Mouse (Mus musculus) kidney, postnatal 0 days (tissue): ENCODE results near the gene Ebf4. TPM values are rescaled to one million over a fixed set of nuclear protein-coding genes. Genes with fewer than 3 reads are reported as not detected.

Source experiments
- ATAC-seq: fragments of 200-750 bp; cut with Nextera tagmentation; replicated peaks from 2 replicates; pipeline ENCODE4 v1.8.0; 2017; ENCODE audit warnings: low read depth, moderate number of reproducible peaks, moderate TSS enrichment, moderate library complexity; ENCODE audit not compliant: low FRiP score
- DNase-seq: peaks from one replicate; pipeline ENCODE4 v3.0.0-alpha.2; 2016; ENCODE audit warnings: low spot score
- H3K27ac ChIP-seq: fragments of 300-500 bp; sonication (generic); 2 replicates; pipeline ENCODE4 v1.5.1; 2014; ENCODE audit warnings: mild to moderate bottlenecking
- H3K27me3 ChIP-seq: fragments of 300-500 bp; sonication (generic); 2 replicates; pipeline ENCODE4 v1.6.1; 2014; ENCODE audit warnings: low read length, mixed read lengths; ENCODE audit not compliant: insufficient read depth
- H3K36me3 ChIP-seq: fragments of 300-500 bp; sonication (generic); 2 replicates; pipeline ENCODE4 v1.6.1; 2014; ENCODE audit warnings: low read length, mixed read lengths; ENCODE audit not compliant: insufficient read depth
- H3K4me1 ChIP-seq: fragments of 300-500 bp; sonication (generic); replicated peaks from 2 replicates; pipeline ENCODE4 v1.6.1; 2014; ENCODE audit warnings: antibody characterized with exemption, low read length, mixed read lengths; ENCODE audit not compliant: insufficient read depth
- H3K4me2 ChIP-seq: fragments of 300-500 bp; sonication (generic); 2 replicates; pipeline ENCODE4 v1.6.1; 2014; ENCODE audit warnings: mild to moderate bottlenecking, low read length, moderate library complexity, mixed read lengths
- H3K4me3 ChIP-seq: fragments of 300-500 bp; sonication (generic); replicated peaks from 2 replicates; pipeline ENCODE4 v1.5.1; 2014; ENCODE audit warnings: low read depth, low read length
- H3K9ac ChIP-seq: fragments of 300-500 bp; sonication (generic); 2 replicates; pipeline ENCODE4 v1.6.1; 2014; ENCODE audit warnings: low read depth, low read length
- H3K9me3 ChIP-seq: fragments of 300-500 bp; sonication (generic); replicated peaks from 2 replicates; pipeline ENCODE4 v1.6.1; 2016; ENCODE audit warnings: low read length, inconsistent platforms, mixed read lengths
- CTCF ChIP-seq: IDR thresholded peaks from 2 replicates; pipeline ENCODE4 v1.5.1; 2016; ENCODE audit warnings: antibody characterized with exemption, low read depth, mild to moderate bottlenecking, moderate library complexity
- WGBS: fragments of 180-500 bp; shearing (Covaris S2); extraction: QIAGEN DNeasy Blood & Tissue Kit; methylation state at CpG from one replicate; pipeline ENCODE4 v1.1.7; 2014; 5-methylcytosine and 5-hydroxymethylcytosine counted together
- polyA plus RNA-seq: library from polyadenylated mRNA; unstranded; fragments of >200 nt; fragmentation: Nextera tagmentation; extraction: Ambion mirVana; gene quantifications from 2 replicates; pipeline ENCODE4 v1.2.1, GENCODE M21; 2015

The Ebf4 gene
- polyA plus RNA-seq, 1 experiment from 2014 or later = 3.7 TPM

GRCm38 (mm10) chr2:130411558-130412495, 116.9 kb downstream of the Ebf4 start:
- no peak overlapping the region for H3K4me2 ChIP-seq
- WGBS = 35% methylated on average over 16 of the region's 16 CpGs
- ATAC-seq (peak; percentile 70; the same call in 1 of the 2 replicates), DNase-seq (peak; percentile 92)
- H3K36me3 ChIP-seq = no peaks in the 10 kb centered on the region
- H3K27ac ChIP-seq = no peak overlapping the region
- no peak overlapping the region for H3K9ac ChIP-seq
- peak; percentile 97 for TF ChIP-seq CTCF
- H3K27me3 ChIP-seq = no peaks in the 10 kb centered on the region
- no peaks in the 10 kb centered on the region for H3K9me3 ChIP-seq
- H3K4me3 ChIP-seq = no peak overlapping the region
- no peaks in the 10 kb centered on the region for H3K4me1 ChIP-seq

GRCm38 (mm10) chr2:130412775-130413174, 117.8 kb downstream of the Ebf4 start:
- H3K27me3 ChIP-seq = no peaks in the 10 kb centered on the region
- no peak overlapping the region for H3K9ac ChIP-seq
- H3K4me2 ChIP-seq = no peak overlapping the region
- 83% methylated on average over 3 of the region's 3 CpGs for WGBS
- no peak for DNase-seq
- H3K4me1 ChIP-seq = no peaks in the 10 kb centered on the region
- no peak overlapping the region for H3K27ac ChIP-seq
- no peaks in the 10 kb centered on the region for H3K9me3 ChIP-seq
- no peak for ATAC-seq
- H3K4me3 ChIP-seq = no peak overlapping the region
- no peaks in the 10 kb centered on the region for H3K36me3 ChIP-seq
- TF ChIP-seq CTCF = no peak

- H3K9me3 ChIP-seq = no peaks in the 10 kb centered on the region
- H3K4me2 ChIP-seq = no peak overlapping the region
- no peaks in the 10 kb centered on the region for H3K27me3 ChIP-seq
- WGBS = 72% methylated on average over 6 of the region's 6 CpGs
- no peak overlapping the region for H3K4me3 ChIP-seq
- H3K4me1 ChIP-seq = no peaks in the 10 kb centered on the region
- DNase-seq (no peak), ATAC-seq (no peak)
- TF ChIP-seq CTCF = peak; percentile 51
- H3K27ac ChIP-seq = no peak overlapping the region
- 0 out of 2 replicates have a peak, but pooled peaks cover 4% of the 10 kb centered on the region for H3K36me3 ChIP-seq
- no peak overlapping the region for H3K9ac ChIP-seq
Observed at GRCm38 (mm10) chr2:130414094-130414856, 119.3 kb downstream of the Ebf4 start.

Other genes with a start within 250 kb of the Ebf4 start
- gene Tgm6, start 182.8 kb upstream of the Ebf4 start, polyA plus RNA-seq = not detected in 2 replicates
- 497 and 532 TPM in 2 replicates for gene Snrpb, start 115.8 kb upstream of the Ebf4 start, polyA plus RNA-seq
- not detected in 2 replicates for gene Tmc2, start 100.0 kb upstream of the Ebf4 start, polyA plus RNA-seq
- 178 and 194 TPM in 2 replicates for gene Nop56, start 20.7 kb upstream of the Ebf4 start, polyA plus RNA-seq
- gene Idh3b, start 10.6 kb upstream of the Ebf4 start, polyA plus RNA-seq = 245 and 257 TPM in 2 replicates
- 62.1 and 64.8 TPM in 2 replicates for gene Cpxm1, start 102.4 kb downstream of the Ebf4 start, polyA plus RNA-seq
- gene Gm28372, start 110.1 kb downstream of the Ebf4 start, polyA plus RNA-seq = not detected in 2 replicates
- gene 1700020A23Rik, start 110.1 kb downstream of the Ebf4 start, polyA plus RNA-seq = not detected in 2 replicates
- gene Tmem239, start 111.3 kb downstream of the Ebf4 start, polyA plus RNA-seq = not detected in 2 replicates
- 64.6 and 68.6 TPM in 2 replicates for gene Vps16, start 129.2 kb downstream of the Ebf4 start, polyA plus RNA-seq
- 12.1 and 13.0 TPM in 2 replicates for gene Pced1a, start 129.5 kb downstream of the Ebf4 start, polyA plus RNA-seq
- 72.9 and 80.3 TPM in 2 replicates for gene Ptpra, start 155.1 kb downstream of the Ebf4 start, polyA plus RNA-seq